Mouse (Mus musculus) T-cell, adult 2 months (primary cell): Measurements from ENCODE around the gene Psmb3.
"Not testable (repeated sequence)": the region's sequence is repeated elsewhere in the genome, so short reads cannot be mapped to it uniquely, and the experiment has no call there.

Source experiments
- DNase-seq: peaks from one replicate; pipeline ENCODE4 v3.0.0; 2022; ENCODE audit warnings: low spot score

The Psmb3 gene

GRCm38 (mm10) chr11:97717369-97718280 lies 14.4 kb downstream of the Psmb3 start:
- DNase-seq, result no peak

GRCm38 (mm10) chr11:97718281-97718860 lies 15.2 kb downstream of the Psmb3 start:
- DNase-seq, result peak; percentile 84

DNA sequence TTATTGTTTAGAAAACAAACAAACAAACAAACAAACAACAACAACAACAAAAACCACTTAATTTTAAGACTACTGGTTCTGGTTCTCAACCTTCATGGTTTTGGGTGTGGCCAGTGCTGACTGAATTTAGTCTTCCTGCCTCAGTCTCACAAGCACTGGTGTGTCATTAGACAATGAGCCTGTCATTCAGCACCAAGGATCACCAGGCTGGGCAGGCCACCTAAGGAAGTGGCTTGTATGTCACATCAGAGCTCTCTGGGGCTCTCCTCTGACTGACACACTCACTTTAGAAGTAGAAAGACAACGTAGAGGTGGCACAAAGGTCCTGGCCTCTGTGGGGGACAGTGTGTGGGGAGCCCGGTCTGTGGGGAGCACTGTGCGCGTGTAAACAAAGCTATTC lies 15.8 kb downstream of the Psmb3 start:
- DNase-seq, result peak; percentile 55

DNA sequence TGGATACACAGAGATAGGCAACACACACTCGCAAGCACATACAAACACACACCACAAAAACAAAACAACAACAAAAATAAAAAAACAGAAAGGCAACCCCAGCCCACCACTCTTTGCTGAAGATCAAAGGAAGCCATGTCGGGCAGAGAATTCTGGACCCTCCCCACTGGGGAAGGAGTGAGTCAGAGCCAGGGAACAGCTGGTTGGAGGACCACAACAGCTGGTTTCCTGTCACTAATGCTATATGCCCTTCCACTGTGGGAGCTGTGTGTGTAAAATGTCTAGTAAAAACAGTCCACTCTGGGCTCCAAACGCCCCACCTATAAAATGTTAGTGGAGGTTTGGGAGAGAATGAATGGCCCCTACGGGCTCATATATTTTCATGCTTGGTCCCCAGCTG lies 18.1 kb downstream of the Psmb3 start:
- DNase-seq, result no peak

GRCm38 (mm10) chr11:97723709-97724108 lies 20.5 kb downstream of the Psmb3 start:
- DNase-seq, result no peak

GRCm38 (mm10) chr11:97728311-97728710 lies 25.1 kb downstream of the Psmb3 start:
- peak; percentile 86 for DNase-seq

- peak; percentile 34 for DNase-seq
Observed at GRCm38 (mm10) chr11:97728730-97729129, 25.5 kb downstream of the Psmb3 start.

- DNase-seq, result no peak
Observed at GRCm38 (mm10) chr11:97733689-97734088, 30.5 kb downstream of the Psmb3 start.

DNA sequence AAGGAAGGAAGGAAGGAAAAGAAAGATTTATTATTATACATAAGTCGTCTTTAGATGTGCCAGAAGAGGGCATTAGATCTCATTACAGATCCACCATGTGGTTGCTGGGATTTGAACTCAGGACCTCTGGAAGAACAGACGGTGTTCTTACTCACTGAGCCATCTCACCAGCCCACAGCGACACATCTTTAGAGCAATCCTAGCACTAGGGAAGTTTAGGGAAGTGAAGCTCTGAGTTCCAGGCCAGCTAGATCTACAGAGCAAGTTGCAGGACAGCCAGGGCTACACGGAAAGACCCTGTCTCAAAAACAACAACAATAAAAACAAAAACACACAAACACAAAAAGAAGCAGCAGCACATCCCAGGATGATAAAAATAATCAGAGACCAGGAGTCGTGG lies 31.6 kb downstream of the Psmb3 start:
- not testable (repeated sequence) for DNase-seq

GRCm38 (mm10) chr11:97736645-97737044 lies 33.4 kb downstream of the Psmb3 start:
- DNase-seq, result no peak

- no peak for DNase-seq
Observed at GRCm38 (mm10) chr11:97737600-97737999, 34.4 kb downstream of the Psmb3 start.

GRCm38 (mm10) chr11:97738703-97739102 lies 35.5 kb downstream of the Psmb3 start:
- DNase-seq, result peak; percentile 38

DNA sequence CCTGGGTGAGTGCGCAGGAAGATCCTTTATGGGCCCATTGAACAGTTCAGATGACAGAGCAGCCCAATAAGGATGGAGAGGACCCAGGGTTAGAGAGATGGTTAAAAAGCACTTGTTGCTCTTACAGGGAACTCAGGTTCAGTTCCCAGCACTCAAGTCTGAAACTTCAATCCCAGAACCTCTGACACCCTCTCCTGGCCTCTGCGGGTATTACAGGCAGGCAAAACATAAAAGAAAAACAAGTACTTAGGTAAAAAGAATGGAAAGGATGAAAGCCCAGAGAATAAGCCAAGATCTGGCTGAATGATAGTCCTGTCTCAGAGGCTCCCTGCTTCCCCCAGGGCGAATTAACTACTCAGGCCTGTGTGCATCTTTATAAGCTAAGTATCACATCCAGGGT lies 36.0 kb downstream of the Psmb3 start:
- no peak for DNase-seq

DNA sequence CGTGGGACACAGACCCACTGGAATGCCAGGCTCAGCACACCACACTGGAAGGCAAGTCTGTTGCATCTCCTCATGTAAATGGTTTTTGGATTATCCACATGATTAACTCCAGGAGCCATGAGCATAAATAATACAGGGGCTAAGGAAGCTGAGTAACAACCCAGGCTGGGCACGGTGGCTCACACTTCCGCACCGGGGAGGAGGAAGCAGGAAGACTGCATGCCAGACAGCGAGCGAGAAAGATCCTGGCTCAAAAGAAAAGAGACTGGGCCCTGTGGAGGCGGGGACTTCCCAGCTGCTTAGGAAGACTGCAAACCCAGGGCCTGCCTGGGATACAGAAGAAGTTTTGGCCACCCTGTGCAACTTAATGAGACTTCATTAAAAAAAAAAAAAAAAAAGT lies 37.0 kb downstream of the Psmb3 start:
- peak; percentile 30 for DNase-seq

GRCm38 (mm10) chr11:97742157-97742556 lies 39.0 kb downstream of the Psmb3 start:
- no peak for DNase-seq

DNA sequence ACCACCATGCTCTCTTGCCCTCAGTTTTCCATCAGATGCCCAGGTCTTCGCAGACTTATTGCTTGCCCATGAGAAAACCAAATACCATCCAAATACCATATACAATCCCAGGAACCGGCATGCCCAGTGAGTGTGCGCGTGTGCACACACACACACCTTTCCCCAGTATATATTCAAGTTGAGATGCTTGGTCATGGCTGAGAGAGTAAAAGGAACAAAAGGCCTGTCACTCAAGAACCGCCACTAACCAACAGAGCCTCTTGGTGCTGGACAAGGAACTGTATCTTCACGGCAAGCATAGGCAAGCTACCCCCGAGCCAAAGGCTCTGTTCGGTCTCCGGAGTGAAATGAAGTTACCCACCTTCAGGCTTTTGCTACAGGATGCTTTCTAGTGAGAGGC lies 39.4 kb downstream of the Psmb3 start:
- DNase-seq, result no peak

- DNase-seq, result no peak
Observed at GRCm38 (mm10) chr11:97743423-97743822, 40.2 kb downstream of the Psmb3 start.

DNA sequence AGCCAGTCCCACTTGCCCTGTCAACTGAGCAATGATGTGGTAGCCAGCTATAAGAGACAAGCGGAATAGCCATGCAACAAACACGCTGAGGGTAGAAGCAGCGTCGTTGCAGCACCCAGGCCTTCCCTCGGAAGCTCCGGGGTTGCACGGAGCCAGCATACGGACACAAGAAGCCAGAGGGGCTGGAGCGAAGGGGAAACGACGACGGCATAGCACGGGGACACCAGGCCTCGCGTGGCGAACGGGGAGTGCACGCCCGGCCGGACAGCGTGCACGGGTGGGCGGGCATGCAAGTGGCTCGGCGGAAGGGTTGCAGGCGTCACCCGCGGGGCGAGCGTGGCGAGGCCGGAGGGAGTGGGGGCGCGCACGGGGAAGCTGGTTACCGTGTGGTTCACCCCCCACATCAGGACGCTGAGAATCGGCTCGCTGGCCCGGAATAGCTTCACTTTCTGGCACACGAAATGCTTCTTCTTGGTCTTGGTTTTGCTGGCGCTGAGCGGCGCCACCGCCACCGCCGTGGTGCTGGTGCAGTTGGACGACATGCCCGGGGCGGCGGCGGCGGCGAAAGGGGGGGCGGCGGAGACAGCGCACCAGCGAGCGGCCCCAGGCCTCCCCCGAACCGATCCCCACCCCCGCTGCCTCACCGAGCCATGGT lies 41.0 kb downstream of the Psmb3 start, which contains the start of gene Pip4k2b:
Pip4k2b (minus strand) TSS at position 642 of the 655 bp plus-strand sequence.
- peak; percentile 11 for DNase-seq

DNA sequence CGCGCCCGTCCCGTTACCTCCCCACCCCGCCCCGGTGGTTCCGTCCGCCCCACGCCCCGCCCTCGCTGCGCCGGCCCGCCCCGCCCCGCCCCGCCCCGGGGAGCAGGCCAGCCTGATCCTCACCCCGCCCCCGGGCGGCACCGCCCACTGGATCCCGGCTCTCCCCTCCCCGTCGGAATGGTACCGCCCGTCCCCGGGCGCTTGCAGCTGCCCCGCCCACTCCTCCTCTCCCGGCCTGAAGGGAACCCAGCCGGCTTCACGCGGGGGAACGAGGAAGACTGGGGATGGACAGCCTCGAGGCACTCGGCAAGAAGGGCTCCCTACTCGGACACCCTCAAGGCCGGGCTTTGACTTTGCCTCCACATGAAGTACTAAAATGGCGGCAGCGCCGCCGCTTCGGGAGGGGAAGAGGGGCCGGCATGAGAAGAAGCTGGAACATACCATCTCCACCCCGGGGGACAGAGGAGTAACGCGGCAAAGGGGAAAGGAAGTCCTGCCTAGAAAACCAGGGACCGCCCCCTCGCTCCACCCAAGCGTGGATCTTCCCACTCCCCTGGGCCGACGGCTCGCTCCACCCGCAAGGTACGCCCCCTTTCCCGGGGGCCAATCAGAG lies 41.6 kb downstream of the Psmb3 start:
- peak; percentile 96 for DNase-seq

GRCm38 (mm10) chr11:97745331-97745721 lies 42.1 kb downstream of the Psmb3 start:
- DNase-seq, result no peak

- DNase-seq, result no peak
Observed at GRCm38 (mm10) chr11:97747773-97748172, 44.6 kb downstream of the Psmb3 start.

GRCm38 (mm10) chr11:97748496-97748895 lies 45.3 kb downstream of the Psmb3 start:
- no peak for DNase-seq
